Mouse (Mus musculus): ENCODE measurements around the gene Abtb2.

DNA sequence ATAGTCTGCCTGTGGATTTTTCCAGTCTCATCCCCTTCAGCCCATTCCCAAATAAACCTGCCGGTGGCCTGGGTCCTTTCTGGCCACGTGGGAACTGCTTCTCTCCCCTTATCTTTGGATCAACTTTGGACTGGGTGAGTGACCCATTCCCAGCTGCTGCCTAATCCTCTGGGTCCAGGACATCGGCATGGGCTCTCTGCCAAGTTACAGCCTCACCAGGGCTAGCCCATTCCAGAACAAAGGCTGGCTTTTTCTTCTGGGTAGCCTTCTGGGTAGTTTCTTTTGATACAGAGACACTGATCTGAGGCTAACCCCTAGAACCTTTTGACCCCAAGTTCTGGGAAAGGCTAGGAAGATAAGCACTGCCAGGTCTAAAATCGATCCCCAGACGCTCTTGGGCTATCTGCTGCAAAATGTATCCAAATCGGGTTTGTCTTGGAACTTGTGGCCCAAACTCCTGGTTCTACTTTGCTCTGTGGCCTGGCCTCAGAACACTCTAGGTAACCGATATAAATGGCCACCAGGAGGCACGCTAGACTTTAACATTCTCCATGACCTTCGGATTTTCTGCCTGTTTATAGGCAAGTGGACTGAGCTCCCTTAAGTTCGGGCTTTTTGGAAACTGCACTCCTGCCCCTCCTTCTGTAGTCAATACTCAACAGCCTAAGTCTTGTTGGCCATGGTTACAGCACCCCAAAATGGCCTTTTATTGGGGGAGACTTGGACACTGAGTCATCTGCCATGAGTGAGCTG is 9.8 kb upstream of the Abtb2 start:
- TF ChIP-seq POLR2A (IDR thresholded peaks at IDR 0.05; ENCODE audit: low read depth, low read length), result no peak
- no peak for TF ChIP-seq CTCF (IDR thresholded peaks at IDR 0.05; ENCODE audit: borderline replicate concordance, insufficient read depth, low read length)
